Comparison of ENCODE assay signal across 8 mouse cellular contexts in the genomic region with DNA sequence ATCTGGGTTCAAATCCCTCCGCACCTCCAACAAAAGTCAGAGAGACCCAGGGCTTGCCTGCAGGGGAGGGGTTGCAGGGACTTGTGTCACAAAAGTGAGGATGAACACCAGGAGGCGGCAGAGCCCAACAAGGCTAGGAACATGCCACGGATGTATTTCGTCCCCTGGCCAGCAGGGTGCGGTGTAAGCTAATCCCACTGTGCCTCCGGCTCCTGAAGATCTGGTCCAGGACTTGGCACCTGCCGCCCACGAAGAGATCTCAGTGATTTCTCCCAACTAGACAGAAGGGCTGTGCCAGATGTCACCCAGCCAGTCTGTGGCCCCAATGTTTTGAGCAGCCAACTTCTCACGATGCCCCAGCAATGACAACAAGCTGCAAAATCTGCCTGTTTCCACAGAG. TPM values are rescaled to one million over a fixed set of nuclear protein-coding genes. Genes with fewer than 3 reads are reported as not detected.
A peak's percentile ranks its signal among the peaks of the same experiment; 100 is the strongest.
DNase-seq lines count a peak whose midpoint lies in the region; ATAC-seq and TF ChIP-seq lines count a peak whose summit lies in the region.

No protein-coding gene starts in this region.

- no peak overlapping the region for H3K9ac ChIP-seq in hindbrain, embryonic 12.5 days
- no peak overlapping the region for H3K9ac ChIP-seq in lung, postnatal 0 days (replicated peaks; ENCODE audit: low read depth)

- POLR2A ChIA-PET in Patski (lab: Charles Lee), result no interaction called here

- no peak overlapping the region for H3K27ac ChIP-seq in hindbrain, embryonic 12.5 days
- H3K27ac ChIP-seq in lung, postnatal 0 days (ENCODE audit: low read length), result no peak overlapping the region

- no peak for TF ChIP-seq EP300 in lung, postnatal 0 days (IDR thresholded peaks at IDR 0.05)

- no peaks in the 10 kb centered on the region for H3K9me3 ChIP-seq in hindbrain, embryonic 12.5 days (replicated peaks)
- no peaks in the 10 kb centered on the region for H3K9me3 ChIP-seq in lung, postnatal 0 days (ENCODE audit: low read length)

- H3K4me2 ChIP-seq in hindbrain, embryonic 12.5 days (replicated peaks), result peak overlapping the region; percentile 28
- H3K4me2 ChIP-seq in lung, postnatal 0 days (replicated peaks; ENCODE audit: low read depth, low read length), result peak overlapping the region; percentile 32

- TF ChIP-seq CTCF in Patski (IDR thresholded peaks at IDR 0.05), result peak; percentile 99
- peak; percentile 99 for TF ChIP-seq CTCF in lung, postnatal 0 days (IDR thresholded peaks at IDR 0.05)

- peak; percentile 57 for DNase-seq in Patski (ENCODE audit: low read depth, low spot score)
- peak; percentile 90 to 96 for DNase-seq in cerebellum, postnatal 14 days
- DNase-seq in frontal cortex, postnatal 14 days (ENCODE audit: low spot score in 2 of 2), result peak; percentile 82 to 86
- peak; percentile 94 to 96 for DNase-seq in layer of hippocampus, postnatal 10 days (ENCODE audit: low spot score in 2 of 2)
- peak; percentile 93 for DNase-seq in lung, postnatal 0 days (ENCODE audit: low spot score)
- DNase-seq in ovary, postnatal 36 days (ENCODE audit: low spot score), result peak; percentile 89
- peak; percentile 93 for DNase-seq in thymus, postnatal 14 days

- H3K4me1 ChIP-seq in hindbrain, embryonic 12.5 days, result peaks cover 12% of the 10 kb centered on the region
- no peaks in the 10 kb centered on the region for H3K4me1 ChIP-seq in lung, postnatal 0 days (ENCODE audit: insufficient read depth, low read depth, low read length)

- in situ Hi-C loops in Patski (cut with MboI; ENCODE audit: low pct_unique_long_range_greater_than_20kb), result loop anchor here (5.0 kb wide), 2 partner anchors 39 to 309 kb away; partner anchors contain the start of gene Zbtb5

- H3K36me3 ChIP-seq in hindbrain, embryonic 12.5 days, result no peaks in the 10 kb centered on the region
- H3K36me3 ChIP-seq in lung, postnatal 0 days (ENCODE audit: insufficient read depth, low read length), result no peaks in the 10 kb centered on the region

- H3K27me3 ChIP-seq in Patski, result no peaks in the 10 kb centered on the region
- peaks cover 2% of the 10 kb centered on the region; the same call in 1 of the 2 replicates for H3K27me3 ChIP-seq in hindbrain, embryonic 12.5 days
- H3K27me3 ChIP-seq in lung, postnatal 0 days (replicated peaks; ENCODE audit: insufficient read depth, low read length), result no peaks in the 10 kb centered on the region

- 14% methylated on average over 9 of the region's 9 CpGs for WGBS in hindbrain, embryonic 12.5 days
- WGBS in lung, postnatal 0 days, result 10% methylated on average over 9 of the region's 9 CpGs

- peak; percentile 78 for ATAC-seq in Patski
- ATAC-seq in hindbrain, embryonic 12.5 days (ENCODE audit: low FRiP score), result no peak; the same call in 1 of the 2 replicates
- ATAC-seq in lung, postnatal 0 days, result peak; percentile 84

- CTCF ChIA-PET in Patski (lab: Charles Lee), result interaction anchor here (0.7 to 1.4 kb wide), 4 partner anchors 9 to 39 kb away, joined by 3 to 9 read pairs (median 4); partner anchors contain the start of gene Zbtb5

- 0 out of 2 replicates have a peak overlapping the region, but pooled peaks have one; percentile 8 for H3K4me3 ChIP-seq in hindbrain, embryonic 12.5 days
- peak overlapping the region; percentile 8; the same call in 1 of the 2 replicates for H3K4me3 ChIP-seq in lung, postnatal 0 days (ENCODE audit: low read depth, low read length)

RNA-seq across cellular contexts. Expression of gene Grhpr, which starts 7.7 kb away (rescaled TPM):
- 23.7 TPM for polyA plus RNA-seq in Patski (2021)
- polyA plus RNA-seq in hindbrain, embryonic 12.5 days (2016; fragmentation: Nextera tagmentation; extraction: Ambion mirVana), result 38.1 and 43.2 TPM in 2 replicates
- 10 to 100 TPM; 13.0 to 15.1 TPM for total RNA-seq in layer of hippocampus, postnatal 10 days (2021)
- polyA plus RNA-seq in lung, postnatal 0 days (2015; fragmentation: Nextera tagmentation; extraction: Ambion mirVana), result 30.9 and 33.2 TPM in 2 replicates

RNA-seq across cellular contexts. Expression of gene Zbtb5, which starts 38.8 kb away (rescaled TPM):
- polyA plus RNA-seq in Patski (2021), result 5.6 TPM
- polyA plus RNA-seq in hindbrain, embryonic 12.5 days (2016; fragmentation: Nextera tagmentation; extraction: Ambion mirVana), result 51.0 and 53.1 TPM in 2 replicates
- 10 to 100 TPM; 18.3 to 18.5 TPM for total RNA-seq in layer of hippocampus, postnatal 10 days (2021)
- 10.3 and 11.7 TPM in 2 replicates for polyA plus RNA-seq in lung, postnatal 0 days (2015; fragmentation: Nextera tagmentation; extraction: Ambion mirVana)

RNA-seq across cellular contexts. Expression of gene Polr1e, which starts 44.9 kb away (rescaled TPM):
- 16.4 TPM for polyA plus RNA-seq in Patski (2021)
- 38.6 and 46.9 TPM in 2 replicates for polyA plus RNA-seq in hindbrain, embryonic 12.5 days (2016; fragmentation: Nextera tagmentation; extraction: Ambion mirVana)
- total RNA-seq in layer of hippocampus, postnatal 10 days (2021), result 10 to 100 TPM; 17.2 to 17.4 TPM
- 13.1 and 15.3 TPM in 2 replicates for polyA plus RNA-seq in lung, postnatal 0 days (2015; fragmentation: Nextera tagmentation; extraction: Ambion mirVana)
